Mouse (Mus musculus) large intestine, adult 2 months (tissue): ENCODE measurements around the gene Dhx32. TPM values are rescaled to one million over a fixed set of nuclear protein-coding genes. Genes with fewer than 3 reads are reported as not detected.

Experiments
- DNase-seq: peaks from one replicate; pipeline ENCODE4 v3.0.0-alpha.2; 2012; ENCODE audit warnings: low read depth, low spot score
- WGBS: fragments of 180-500 bp; shearing (Covaris S2); methylation state at CpG from one replicate; pipeline ENCODE4 v1.1.7; 2018; 5-methylcytosine and 5-hydroxymethylcytosine counted together
- polyA plus RNA-seq: library from polyadenylated mRNA; depleted of rRNA; stranded (reverse); fragments of >200 nt; gene quantifications from 2 replicates; pipeline ENCODE4 v1.2.3, GENCODE M21; 2012; rRNA removed

Dhx32 gene
- polyA plus RNA-seq: 35.9 and 42.9 TPM in 2 replicates

GRCm38 (mm10) chr7:133782717-133783435 lies at the start of gene Dhx32:
TSS of gene Dhx32 (minus strand) at chr7:133782726.
- WGBS: 14% methylated on average over 18 of the region's 18 CpGs
- no peak for DNase-seq

DNA sequence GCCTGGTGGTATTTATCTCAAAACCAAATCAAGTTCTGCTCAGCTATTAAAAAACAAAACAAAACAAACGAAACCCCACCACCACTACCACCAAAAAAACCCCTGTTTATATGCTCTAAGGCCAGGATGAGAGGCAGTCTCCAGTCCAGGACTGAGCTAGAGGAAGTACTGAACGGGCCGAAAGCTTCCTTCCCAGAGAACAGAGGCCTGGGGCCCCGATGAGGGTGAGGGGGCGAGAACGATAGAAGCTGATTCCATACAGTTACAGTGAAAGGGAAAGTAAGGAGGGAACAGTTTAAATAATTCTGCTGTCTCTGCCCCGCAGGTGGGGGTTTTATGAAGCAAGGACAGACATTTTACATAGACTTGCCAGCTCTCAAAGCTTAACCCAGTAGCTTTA lies 47.1 kb upstream of the Dhx32 start:
- 42% methylated on average over 7 of the region's 7 CpGs for WGBS
- DNase-seq: no peak

- no peak for DNase-seq
- WGBS: 74% methylated on average over 4 of the region's 4 CpGs
Measured at GRCm38 (mm10) chr7:133828514-133828913, 46.0 kb upstream of the Dhx32 start.

DNA sequence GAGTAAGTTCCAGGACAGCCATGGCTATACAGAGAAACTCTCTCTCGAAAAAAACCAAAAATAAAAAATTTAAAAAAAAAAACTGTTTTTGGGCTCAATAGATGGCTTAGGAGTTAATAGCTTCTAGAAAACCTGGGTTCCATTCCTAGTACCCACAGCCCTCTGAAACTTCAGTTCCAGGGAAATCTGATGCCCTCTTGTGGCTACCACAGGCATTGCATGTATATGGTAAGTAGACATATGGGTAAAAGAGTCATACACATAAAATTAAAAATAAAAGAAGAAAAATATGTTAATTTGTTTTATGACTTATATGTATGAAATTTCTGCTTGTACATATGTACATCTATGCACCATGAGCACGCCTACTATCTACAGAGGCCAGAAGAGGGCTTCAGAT lies 42.1 kb upstream of the Dhx32 start:
- no peak for DNase-seq
- 93% methylated on average over 2 of the region's 2 CpGs for WGBS

- DNase-seq: no peak
- WGBS: 85% methylated on average over 6 of the region's 6 CpGs
Measured at GRCm38 (mm10) chr7:133823751-133824150, 41.2 kb upstream of the Dhx32 start.

DNA sequence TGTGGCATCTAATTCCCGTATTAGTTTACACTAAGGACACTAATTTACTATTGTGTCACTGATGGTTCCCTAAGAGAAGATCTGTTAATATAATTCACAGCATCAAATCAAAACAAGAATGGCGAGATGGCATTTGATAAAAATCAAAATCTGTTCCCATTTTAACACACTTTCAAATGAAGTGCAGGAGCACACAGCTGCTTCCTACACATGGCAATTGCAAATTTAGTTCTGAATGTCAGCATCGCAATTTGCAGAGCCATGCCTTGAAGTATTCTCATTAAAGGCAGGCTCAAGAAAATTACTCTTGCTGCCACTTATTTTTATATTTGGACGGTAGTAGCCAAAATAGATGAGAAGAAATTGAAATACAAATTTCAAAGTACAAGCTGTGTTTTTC lies 30.8 kb upstream of the Dhx32 start:
- no peak for DNase-seq
- WGBS: 77% methylated on average over 4 of the region's 4 CpGs

- 68% methylated on average over 7 of the region's 7 CpGs for WGBS
- DNase-seq: no peak
Measured at GRCm38 (mm10) chr7:133812927-133813326, 30.4 kb upstream of the Dhx32 start.

DNA sequence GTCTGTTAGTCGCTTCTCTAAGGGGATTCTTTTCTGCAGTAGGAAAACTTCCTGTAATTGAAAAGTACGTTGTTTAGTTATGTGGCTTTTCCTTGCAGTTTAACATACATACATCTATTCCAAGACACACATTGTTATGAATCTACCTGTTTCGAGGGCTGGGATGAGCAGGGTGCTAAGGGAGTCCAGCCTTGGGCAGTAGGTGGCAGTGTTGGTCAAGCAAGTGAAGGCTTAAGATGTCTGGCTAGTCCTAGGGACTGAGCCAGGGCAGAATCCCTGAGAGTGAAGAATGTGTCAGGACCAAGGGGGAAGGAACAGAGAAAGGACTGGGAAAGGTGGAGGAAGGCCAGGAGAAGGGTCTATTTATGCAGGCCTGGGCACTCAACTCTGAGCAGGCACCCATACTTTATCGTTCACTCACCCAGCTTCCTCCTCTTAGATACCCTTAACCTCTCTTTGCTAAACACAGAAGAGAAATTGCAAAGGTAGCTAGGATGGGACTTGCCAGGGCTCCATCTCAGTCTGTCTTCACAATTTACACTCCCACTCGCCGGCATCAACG lies 23.2 kb upstream of the Dhx32 start:
- 48% methylated on average over 7 of the region's 7 CpGs for WGBS
- no peak for DNase-seq

GRCm38 (mm10) chr7:133801823-133802222 lies 19.3 kb upstream of the Dhx32 start:
- DNase-seq: no peak
- whole genome bisulfite sequencing: 10% methylated on average over 6 of the region's 6 CpGs

DNA sequence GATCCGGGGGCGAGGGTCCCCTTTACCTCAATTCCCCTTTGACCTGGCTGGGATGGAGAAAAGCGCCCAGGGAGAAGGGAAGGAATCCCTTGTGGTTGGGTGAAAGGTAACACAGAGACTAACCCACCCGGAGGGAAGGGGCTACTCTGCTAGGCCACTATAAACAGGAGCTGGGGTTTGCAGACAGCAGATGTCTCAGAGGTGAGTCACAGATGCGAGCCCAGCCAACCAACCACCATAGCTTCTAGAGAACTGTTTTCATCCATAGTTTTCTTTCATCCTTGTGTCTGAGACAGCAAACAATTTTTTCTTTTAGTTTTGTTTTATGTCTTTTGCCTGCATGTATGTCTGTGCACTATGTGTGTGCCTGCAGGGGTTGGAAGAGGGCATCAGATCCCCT lies 17.4 kb upstream of the Dhx32 start:
- 77% methylated on average over 5 of the region's 5 CpGs for WGBS
- no peak for DNase-seq

DNA sequence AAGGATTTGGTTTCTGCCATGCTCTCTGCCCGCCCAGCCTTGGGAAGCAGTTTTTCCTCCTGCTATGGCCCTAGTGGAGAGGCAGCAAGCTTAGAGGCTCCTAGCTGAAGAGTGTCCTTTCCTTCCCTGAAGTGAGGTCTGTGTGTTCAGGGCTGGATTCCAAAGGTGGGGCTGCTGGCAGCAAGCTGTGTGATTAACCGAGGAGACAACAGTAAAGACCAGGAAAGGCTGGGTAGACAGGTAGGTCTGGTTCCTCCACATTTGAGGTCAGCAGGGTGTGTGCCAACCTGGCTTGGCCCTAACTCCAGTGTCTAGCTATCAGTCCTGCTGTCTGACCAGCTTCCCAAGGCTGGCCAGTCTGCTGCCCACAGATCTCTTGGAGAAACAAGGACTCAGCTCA lies 12.2 kb upstream of the Dhx32 start:
- no peak for DNase-seq
- WGBS: 41% methylated on average over 2 of the region's 2 CpGs

- WGBS: 20% methylated on average over 10 of the region's 10 CpGs
- DNase-seq: no peak
Measured at GRCm38 (mm10) chr7:133793248-133794131, 11.0 kb upstream of the Dhx32 start.

- DNase-seq: no peak
- 24% methylated on average over 1 of the region's 1 CpGs for WGBS
Measured at GRCm38 (mm10) chr7:133792771-133793170, 10.2 kb upstream of the Dhx32 start.

GRCm38 (mm10) chr7:133790608-133791229 lies 8.2 kb upstream of the Dhx32 start:
- DNase-seq: no peak
- WGBS: 90% methylated on average over 4 of the region's 4 CpGs

GRCm38 (mm10) chr7:133790171-133790570 lies 7.6 kb upstream of the Dhx32 start:
- DNase-seq: no peak
- WGBS: 91% methylated on average over 4 of the region's 4 CpGs

DNA sequence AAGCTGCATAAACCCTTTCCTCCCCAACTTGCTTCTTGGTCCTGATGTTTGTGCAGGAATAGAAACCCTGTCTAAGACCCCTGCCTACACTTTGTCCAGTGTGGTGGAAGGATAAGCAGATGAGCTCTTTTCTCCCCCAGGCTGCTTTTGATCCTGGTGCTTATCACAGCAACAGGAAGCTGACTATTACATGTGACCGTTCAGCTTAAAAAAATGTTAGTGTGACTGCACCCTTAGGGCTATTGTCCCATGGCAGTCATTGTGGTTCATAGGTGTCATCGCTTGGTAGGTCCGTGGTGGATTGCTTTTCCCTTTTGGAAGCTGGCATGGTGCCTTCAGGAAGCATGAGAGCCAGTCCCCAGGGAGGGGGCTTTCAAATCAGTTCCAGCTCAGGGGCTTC lies 5.6 kb upstream of the Dhx32 start:
- DNase-seq: no peak
- 43% methylated on average over 3 of the region's 3 CpGs for WGBS

DNA sequence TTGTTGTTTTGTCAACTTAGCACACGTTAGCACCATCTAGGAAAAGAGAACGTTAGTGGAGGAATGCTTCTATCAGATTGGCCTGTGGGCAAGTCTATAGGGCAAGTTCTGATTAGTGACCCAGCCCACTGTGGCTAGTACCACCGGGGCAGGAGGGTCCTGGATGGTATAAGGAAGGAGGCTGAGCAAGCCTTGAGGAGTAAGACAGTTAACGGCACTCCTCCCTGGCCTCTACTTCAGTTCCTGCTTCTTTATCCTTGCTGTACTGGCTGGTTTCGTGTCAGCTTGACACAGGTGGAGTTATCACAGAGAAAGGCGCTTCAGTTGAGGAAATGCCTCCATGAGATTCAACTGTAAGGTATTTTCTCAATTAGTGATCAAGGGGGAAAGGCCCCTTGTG lies 5.0 kb upstream of the Dhx32 start:
- no peak for DNase-seq
- WGBS: 84% methylated on average over 6 of the region's 6 CpGs

GRCm38 (mm10) chr7:133781991-133782390 lies 535 bp downstream of the Dhx32 start:
- WGBS: 27% methylated on average over 6 of the region's 6 CpGs

DNA sequence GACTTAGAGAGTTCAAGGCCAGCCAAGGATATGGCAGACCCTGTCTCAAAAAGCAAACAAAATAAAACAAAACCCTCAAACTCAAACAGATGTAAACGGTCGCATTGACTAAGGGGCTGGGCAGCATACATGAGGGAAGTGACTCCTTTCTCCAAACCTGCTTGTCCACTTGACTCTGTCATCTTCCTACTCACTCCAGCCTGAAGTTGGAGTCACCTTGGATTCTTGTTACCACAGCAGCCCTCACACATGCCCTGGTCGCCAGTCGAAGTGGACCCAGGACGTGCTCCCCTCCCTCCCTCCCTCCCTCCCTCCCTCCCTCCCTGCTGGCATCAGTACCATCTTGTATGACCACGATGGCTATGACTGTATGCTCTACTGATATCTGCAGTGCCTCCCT lies 943 bp downstream of the Dhx32 start:
- WGBS: 33% methylated on average over 6 of the region's 6 CpGs
- DNase-seq: no peak

More at GRCm38 (mm10) chr7:133781991-133782390, 535 bp downstream of the Dhx32 start:
- no peak for DNase-seq

DNA sequence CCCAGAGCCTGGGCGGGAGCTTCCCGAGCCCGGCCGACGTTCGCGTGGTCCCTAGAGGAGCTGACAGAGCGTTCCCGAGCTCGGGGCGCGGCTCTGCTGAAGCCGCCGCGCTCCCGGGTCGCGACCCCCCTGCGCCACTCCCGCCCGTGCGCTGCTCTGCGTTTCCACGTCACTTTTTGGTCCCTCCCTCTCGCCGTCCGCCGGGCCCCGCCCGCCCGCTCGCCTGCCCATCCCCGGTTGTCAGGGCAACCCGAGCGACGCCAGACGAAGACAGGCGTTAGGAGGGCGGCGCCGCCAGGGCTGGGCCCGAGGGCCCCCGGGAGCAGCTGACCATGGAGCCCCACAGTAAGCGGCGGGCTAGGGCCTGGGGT lies 5.9 kb downstream of the Dhx32 start, which contains the start of gene Fank1:
Gene Fank1 (plus strand): TSS at position 236 of the 371 bp plus-strand sequence.
- WGBS: under 1% methylated on average over 45 of the region's 45 CpGs

More for the DNA sequence above, 5.9 kb downstream of the Dhx32 start, which contains the start of gene Fank1:
- no peak for DNase-seq
